Mouse (Mus musculus) liver, postnatal 0 days (tissue): ENCODE results near the gene Asphd1. TPM values are rescaled to one million over a fixed set of nuclear protein-coding genes. Genes with fewer than 3 reads are reported as not detected.

Experiments
- ATAC-seq: fragments of 200-750 bp; cut with Nextera tagmentation; 2 replicates; pipeline ENCODE4 v1.8.0; 2017; ENCODE audit warnings: mild to moderate bottlenecking, moderate library complexity
- DNase-seq: peaks from one replicate; pipeline ENCODE4 v3.0.0-alpha.2; 2016
- H3K27ac ChIP-seq: fragments of 300-500 bp; sonication (generic); 2 replicates; pipeline ENCODE4 v1.5.1; 2014; ENCODE audit warnings: antibody characterized with exemption, moderate library complexity, mild to moderate bottlenecking, low read depth
- H3K27me3 ChIP-seq: fragments of 300-500 bp; sonication (generic); 2 replicates; pipeline ENCODE4 v1.6.1; 2014; ENCODE audit warnings: low read length, control low read depth, mixed read lengths; ENCODE audit not compliant: insufficient read depth
- H3K36me3 ChIP-seq: fragments of 300-500 bp; sonication (generic); replicated peaks from 2 replicates; pipeline ENCODE4 v1.6.1; 2014; ENCODE audit warnings: mild to moderate bottlenecking, control low read depth, low read length, moderate library complexity, mixed read lengths; ENCODE audit not compliant: insufficient read depth
- H3K4me1 ChIP-seq: fragments of 300-500 bp; sonication (generic); 2 replicates; pipeline ENCODE4 v1.6.1; 2014; ENCODE audit warnings: antibody characterized with exemption, mild to moderate bottlenecking, control low read depth; ENCODE audit not compliant: insufficient read depth
- H3K4me2 ChIP-seq: fragments of 300-500 bp; sonication (generic); 2 replicates; pipeline ENCODE4 v1.6.1; 2014; ENCODE audit warnings: low read depth, mild to moderate bottlenecking, low read length, moderate library complexity, mixed read lengths
- H3K4me3 ChIP-seq: fragments of 300-500 bp; sonication (generic); 2 replicates; pipeline ENCODE4 v1.5.1; 2014; ENCODE audit warnings: low read depth, low read length
- H3K9ac ChIP-seq: fragments of 300-500 bp; sonication (generic); replicated peaks from 2 replicates; pipeline ENCODE4 v1.6.1; 2014; ENCODE audit warnings: mild to moderate bottlenecking, moderate library complexity
- H3K9me3 ChIP-seq: fragments of 300-500 bp; sonication (generic); 2 replicates; pipeline ENCODE4 v1.6.1; 2016; ENCODE audit warnings: mild to moderate bottlenecking, control low read depth, low read length, mixed read lengths
- CTCF ChIP-seq: sonication (generic); IDR thresholded peaks from 2 replicates; pipeline ENCODE4 v1.5.1; 2016; ENCODE audit warnings: antibody characterized with exemption, low read depth
- EP300 ChIP-seq: IDR thresholded peaks from 2 replicates; pipeline ENCODE4 v1.6.1; 2016; ENCODE audit warnings: antibody characterized with exemption, low read depth, mild to moderate bottlenecking
- WGBS: fragments of 180-500 bp; shearing (Covaris S2); extraction: QIAGEN DNeasy Blood & Tissue Kit; methylation state at CpG from one replicate; pipeline ENCODE4 v1.1.7; 2014; ENCODE audit not compliant: insufficient replicate concordance; 5-methylcytosine and 5-hydroxymethylcytosine counted together
- polyA plus RNA-seq: library from polyadenylated mRNA; unstranded; fragments of >200 nt; fragmentation: Nextera tagmentation; extraction: Ambion mirVana; gene quantifications from 2 replicates; pipeline ENCODE4 v1.2.1, GENCODE M21; 2015

Gene Asphd1
- not detected in 2 replicates for polyA plus RNA-seq

- no peak within 1 kb of the TSS for H3K9ac ChIP-seq
- H3K4me1 ChIP-seq, result peaks cover 16% of the 10 kb centered on the region
- 2% methylated on average over 19 of the region's 21 CpGs for WGBS
- peak within 1 kb of the TSS; percentile 46 for H3K4me3 ChIP-seq
- DNase-seq (no peak), ATAC-seq (peak; percentile 50; the same call in 1 of the 2 replicates)
- peaks cover 31% of the 10 kb centered on the region for H3K27me3 ChIP-seq
- H3K4me2 ChIP-seq, result peak within 1 kb of the TSS; percentile 81
- H3K27ac ChIP-seq, result no peak within 1 kb of the TSS
- H3K36me3 ChIP-seq, result 0 out of 2 replicates have a peak, but pooled peaks cover 3% of the 10 kb centered on the region
- H3K9me3 ChIP-seq, result no peaks in the 10 kb centered on the region
- TF ChIP-seq CTCF, result no peak
- TF ChIP-seq EP300, result no peak
Observed at GRCm38 (mm10) chr7:126949403-126949792, at the start of gene Asphd1. TSS of gene Asphd1 (minus strand) at chr7:126949582.

- Histone ChIP-seq H3K9ac (no peak overlapping the region), H3K4me3 (no peak overlapping the region), H3K9me3 (0 out of 2 replicates have a peak, but pooled peaks cover 3% of the 10 kb centered on the region), H3K4me2 (no peak overlapping the region), H3K27me3 (no peaks in the 10 kb centered on the region), H3K27ac (no peak overlapping the region), H3K36me3 (peaks cover 26% of the 10 kb centered on the region), H3K4me1 (no peaks in the 10 kb centered on the region)
- 75% methylated on average over 4 of the region's 4 CpGs for WGBS
- DNase-seq (no peak), ATAC-seq (no peak)
- peak; percentile 43 for TF ChIP-seq CTCF
- no peak for TF ChIP-seq EP300
Observed at GRCm38 (mm10) chr7:126996449-126996848, 47.1 kb upstream of the Asphd1 start.

DNA sequence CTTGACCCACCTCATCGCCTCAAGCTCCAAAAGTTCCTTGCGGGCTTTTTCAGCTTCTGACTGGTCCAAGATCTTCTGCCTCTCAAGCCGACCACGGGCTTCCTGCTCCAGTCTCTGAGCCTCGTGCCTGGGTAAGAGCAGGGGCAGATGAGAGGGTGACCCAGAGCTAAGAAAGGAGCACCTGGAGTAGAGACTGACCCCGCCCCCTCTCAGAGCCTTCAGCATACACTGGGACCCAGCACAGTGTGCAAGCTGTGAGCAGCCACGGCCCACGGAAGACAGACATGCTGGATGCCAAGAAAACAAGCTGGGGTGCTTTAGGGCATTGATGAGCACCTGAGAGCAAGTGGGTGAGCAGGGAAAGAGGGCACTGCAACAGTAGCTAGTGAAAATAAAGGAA, 39.4 kb upstream of the Asphd1 start:
- peaks cover 24% of the 10 kb centered on the region for H3K36me3 ChIP-seq
- H3K9me3 ChIP-seq, result no peaks in the 10 kb centered on the region
- no peaks in the 10 kb centered on the region for H3K27me3 ChIP-seq
- WGBS, result 69% methylated on average over 8 of the region's 8 CpGs
- no peak for DNase-seq
- ATAC-seq, result no peak
- H3K4me1 ChIP-seq, result no peaks in the 10 kb centered on the region
- H3K27ac ChIP-seq, result no peak overlapping the region
- TF ChIP-seq EP300 (no peak), CTCF (no peak)
- no peak overlapping the region for H3K4me2 ChIP-seq
- H3K4me3 ChIP-seq, result no peak overlapping the region
- no peak overlapping the region for H3K9ac ChIP-seq

DNA sequence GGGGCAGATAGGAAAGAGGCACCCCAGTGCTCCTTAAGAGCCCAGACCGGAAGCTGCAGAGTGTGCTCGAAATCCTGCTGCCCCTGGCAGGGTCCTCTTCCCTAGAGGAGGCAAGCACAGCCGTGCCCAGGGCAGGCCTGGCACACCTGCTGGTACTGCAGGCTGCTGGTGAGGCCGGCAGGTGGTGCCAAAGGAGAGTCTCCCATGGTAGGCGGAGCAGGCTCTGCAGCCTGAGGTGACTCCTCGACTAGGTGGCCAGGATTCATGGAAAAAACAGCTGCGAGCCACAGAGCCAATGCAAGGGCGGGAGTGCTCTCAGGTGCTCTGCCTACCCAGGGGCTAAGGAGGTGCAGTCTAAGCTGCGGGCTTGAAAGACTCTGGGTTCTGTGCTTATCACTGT, 36.9 kb upstream of the Asphd1 start:
- Histone ChIP-seq H3K9ac (no peak overlapping the region), H3K36me3 (peaks cover 17% of the 10 kb centered on the region), H3K9me3 (no peaks in the 10 kb centered on the region), H3K4me3 (no peak overlapping the region), H3K4me1 (peaks cover 8% of the 10 kb centered on the region; the same call in 1 of the 2 replicates), H3K27me3 (no peaks in the 10 kb centered on the region), H3K27ac (no peak overlapping the region), H3K4me2 (no peak overlapping the region)
- DNase-seq, result peak; percentile 49
- no peak for TF ChIP-seq EP300
- TF ChIP-seq CTCF, result peak; percentile 62
- peak; percentile 38; the same call in 1 of the 2 replicates for ATAC-seq
- WGBS, result 52% methylated on average over 9 of the region's 9 CpGs

DNA sequence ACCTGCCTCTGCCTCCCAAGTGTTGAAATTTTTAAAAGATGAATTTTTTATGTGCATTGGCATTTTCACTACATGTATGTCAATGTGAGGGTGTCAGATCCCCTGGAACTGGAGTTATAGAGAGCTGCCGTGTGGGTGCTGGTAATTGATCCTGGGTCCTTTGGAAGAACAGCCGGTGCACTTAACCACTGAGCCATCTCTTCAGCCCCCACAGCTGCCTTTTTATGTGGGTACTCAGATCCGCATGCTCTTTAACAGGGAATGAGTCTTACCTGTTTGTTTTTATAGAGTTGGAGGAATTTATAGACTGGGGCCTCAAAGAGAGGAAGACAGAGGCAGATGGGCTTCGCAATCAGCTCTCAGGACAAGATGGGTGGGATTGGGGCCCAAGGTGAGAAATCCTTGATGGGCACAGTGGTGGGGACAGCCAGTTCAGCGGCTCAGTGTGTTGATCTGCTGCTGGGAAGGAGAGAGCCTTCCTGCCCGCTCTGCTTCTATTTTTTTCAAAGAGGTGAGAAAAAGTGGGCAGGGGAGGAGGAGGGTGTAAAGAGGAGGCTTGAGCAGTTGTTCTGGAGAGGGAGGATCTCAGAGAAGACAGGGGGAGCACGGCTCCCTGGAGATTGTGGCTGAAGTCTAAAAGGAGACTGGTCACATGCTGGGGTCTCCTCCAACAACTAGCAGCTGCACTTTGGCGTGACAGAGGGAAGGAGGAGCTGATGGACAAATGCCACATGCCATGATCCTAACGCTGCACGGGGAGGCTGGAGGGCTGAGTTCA, 35.5 kb upstream of the Asphd1 start:
- Histone ChIP-seq H3K9me3 (no peaks in the 10 kb centered on the region), H3K4me2 (no peak overlapping the region), H3K9ac (no peak overlapping the region), H3K27ac (no peak overlapping the region), H3K36me3 (peaks cover 23% of the 10 kb centered on the region), H3K4me1 (peaks cover 8% of the 10 kb centered on the region; the same call in 1 of the 2 replicates), H3K27me3 (no peaks in the 10 kb centered on the region), H3K4me3 (no peak overlapping the region)
- no peak for TF ChIP-seq CTCF
- WGBS, result 64% methylated on average over 10 of the region's 10 CpGs
- no peak for ATAC-seq
- no peak for DNase-seq

- 81% methylated on average over 7 of the region's 7 CpGs for WGBS
- no peaks in the 10 kb centered on the region for H3K9me3 ChIP-seq
- H3K27ac ChIP-seq, result no peak overlapping the region
- no peak for TF ChIP-seq CTCF
- TF ChIP-seq EP300, result no peak
- H3K36me3 ChIP-seq, result peaks cover 23% of the 10 kb centered on the region
- no peaks in the 10 kb centered on the region for H3K27me3 ChIP-seq
- no peak for DNase-seq
- H3K9ac ChIP-seq, result no peak overlapping the region
- ATAC-seq, result no peak
- peaks cover 11% of the 10 kb centered on the region for H3K4me1 ChIP-seq
- no peak overlapping the region for H3K4me2 ChIP-seq
- H3K4me3 ChIP-seq, result no peak overlapping the region
Observed at GRCm38 (mm10) chr7:126983113-126983512, 33.7 kb upstream of the Asphd1 start.
